Mouse (Mus musculus) intestine, postnatal 0 days (tissue): ENCODE measurements around the gene Senp5. TPM values are rescaled to one million over a fixed set of nuclear protein-coding genes. Genes with fewer than 3 reads are reported as not detected.

Experiments
- ATAC-seq: fragments of 200-750 bp; cut with Nextera tagmentation; 2 replicates; pipeline ENCODE4 v1.8.0; 2017; ENCODE audit warnings: mild to moderate bottlenecking, moderate TSS enrichment, moderate library complexity
- H3K27ac ChIP-seq: fragments of 300-500 bp; sonication (generic); 2 replicates; pipeline ENCODE4 v1.5.1; 2014; ENCODE audit warnings: mild to moderate bottlenecking, low read depth, low read length, moderate library complexity
- H3K27me3 ChIP-seq: fragments of 300-500 bp; sonication (generic); replicated peaks from 2 replicates; pipeline ENCODE4 v1.6.1; 2014; ENCODE audit warnings: low read length, mixed read lengths; ENCODE audit not compliant: control insufficient read depth, insufficient read depth
- H3K36me3 ChIP-seq: fragments of 300-500 bp; sonication (generic); 2 replicates; pipeline ENCODE4 v1.6.1; 2014; ENCODE audit warnings: mild to moderate bottlenecking, moderate library complexity; ENCODE audit not compliant: control insufficient read depth, insufficient read depth
- H3K4me1 ChIP-seq: fragments of 300-500 bp; sonication (generic); replicated peaks from 2 replicates; pipeline ENCODE4 v1.6.1; 2014; ENCODE audit warnings: antibody characterized with exemption, low read length, mixed read lengths; ENCODE audit not compliant: control insufficient read depth, insufficient read depth
- H3K4me2 ChIP-seq: fragments of 300-500 bp; sonication (generic); replicated peaks from 2 replicates; pipeline ENCODE4 v1.6.1; 2014; ENCODE audit warnings: low read depth, mild to moderate bottlenecking, moderate library complexity
- H3K4me3 ChIP-seq: fragments of 300-500 bp; sonication (generic); 2 replicates; pipeline ENCODE4 v1.5.1; 2014; ENCODE audit warnings: low read depth, low read length
- H3K9ac ChIP-seq: fragments of 300-500 bp; sonication (generic); 2 replicates; pipeline ENCODE4 v1.6.1; 2014; ENCODE audit warnings: mild to moderate bottlenecking, low read depth, low read length
- H3K9me3 ChIP-seq: fragments of 300-500 bp; sonication (generic); 2 replicates; pipeline ENCODE4 v1.6.1; 2016; ENCODE audit warnings: mixed run types; ENCODE audit not compliant: control insufficient read depth
- CTCF ChIP-seq: sonication (generic); IDR thresholded peaks from 2 replicates; pipeline ENCODE4 v1.5.1; 2016; ENCODE audit warnings: low read depth, mild to moderate bottlenecking, control low read depth, antibody characterized with exemption, moderate library complexity
- WGBS: fragments of 180-500 bp; shearing (Covaris S2); extraction: QIAGEN DNeasy Blood & Tissue Kit; methylation state at CpG from one replicate; pipeline ENCODE4 v1.1.7; 2014; 5-methylcytosine and 5-hydroxymethylcytosine counted together
- polyA plus RNA-seq: library from polyadenylated mRNA; unstranded; fragments of >200 nt; fragmentation: Nextera tagmentation; extraction: Ambion mirVana; gene quantifications from 2 replicates; pipeline ENCODE4 v1.2.1, GENCODE M21; 2015

Senp5 gene
- polyA plus RNA-seq, 1 experiment from 2014 or later, result 5.0 TPM

- H3K4me1 ChIP-seq, result 0 out of 2 replicates have a peak, but pooled peaks cover 4% of the 10 kb centered on the region
- no peak overlapping the region for H3K4me3 ChIP-seq
- 45% methylated on average over 10 of the region's 10 CpGs for WGBS
- ATAC-seq, result no peak
- H3K36me3 ChIP-seq, result peaks cover 5% of the 10 kb centered on the region; the same call in 1 of the 2 replicates
- no peak overlapping the region for H3K27ac ChIP-seq
- no peaks in the 10 kb centered on the region for H3K9me3 ChIP-seq
- no peak overlapping the region for H3K9ac ChIP-seq
- no peak for TF ChIP-seq CTCF
- no peak overlapping the region for H3K4me2 ChIP-seq
- H3K27me3 ChIP-seq, result no peaks in the 10 kb centered on the region
These were observed 5.6 kb upstream of the Senp5 start for GRCm38 (mm10) chr16:32008529-32009293.

GRCm38 (mm10) chr16:32004731-32005130, 1.6 kb upstream of the Senp5 start:
- Histone ChIP-seq H3K27ac (no peak overlapping the region), H3K4me2 (no peak overlapping the region), H3K4me1 (peaks cover 8% of the 10 kb centered on the region), H3K27me3 (no peaks in the 10 kb centered on the region), H3K4me3 (no peak overlapping the region), H3K36me3 (no peaks in the 10 kb centered on the region; the same call in 1 of the 2 replicates), H3K9me3 (no peaks in the 10 kb centered on the region), H3K9ac (no peak overlapping the region)
- TF ChIP-seq CTCF, result no peak
- WGBS, result 92% methylated on average over 3 of the region's 3 CpGs
- no peak for ATAC-seq

- no peak for TF ChIP-seq CTCF
- Histone ChIP-seq H3K27me3 (no peaks in the 10 kb centered on the region), H3K4me2 (no peak overlapping the region), H3K27ac (no peak overlapping the region), H3K4me1 (0 out of 2 replicates have a peak, but pooled peaks cover 3% of the 10 kb centered on the region), H3K4me3 (no peak overlapping the region), H3K9me3 (no peaks in the 10 kb centered on the region), H3K36me3 (0 out of 2 replicates have a peak, but pooled peaks cover 6% of the 10 kb centered on the region), H3K9ac (no peak overlapping the region)
- 75% methylated on average over 5 of the region's 5 CpGs for WGBS
- ATAC-seq, result no peak
These were observed 6.7 kb downstream of the Senp5 start for GRCm38 (mm10) chr16:31996371-31996770.

- Histone ChIP-seq H3K27me3 (no peaks in the 10 kb centered on the region), H3K9me3 (no peaks in the 10 kb centered on the region), H3K36me3 (peaks cover 20% of the 10 kb centered on the region), H3K4me2 (no peak overlapping the region), H3K27ac (no peak overlapping the region), H3K4me1 (0 out of 2 replicates have a peak, but pooled peaks cover 2% of the 10 kb centered on the region), H3K4me3 (no peak overlapping the region), H3K9ac (no peak overlapping the region)
- no peak for ATAC-seq
- no peak for TF ChIP-seq CTCF
These were observed 9.1 kb downstream of the Senp5 start for GRCm38 (mm10) chr16:31993946-31994345.

- Histone ChIP-seq H3K4me1 (no peaks in the 10 kb centered on the region), H3K9ac (no peak overlapping the region), H3K27ac (no peak overlapping the region; the same call in 1 of the 2 replicates), H3K9me3 (no peaks in the 10 kb centered on the region), H3K27me3 (no peaks in the 10 kb centered on the region), H3K4me2 (no peak overlapping the region), H3K4me3 (no peak overlapping the region), H3K36me3 (peaks cover 27% of the 10 kb centered on the region)
- ATAC-seq, result no peak
- TF ChIP-seq CTCF, result no peak
- 93% methylated on average over 4 of the region's 4 CpGs for WGBS
These were observed 9.9 kb downstream of the Senp5 start for GRCm38 (mm10) chr16:31993195-31993594.

- H3K27ac ChIP-seq, result no peak overlapping the region
- no peak overlapping the region for H3K9ac ChIP-seq
- ATAC-seq, result no peak
- H3K27me3 ChIP-seq, result no peaks in the 10 kb centered on the region
- WGBS, result 51% methylated on average over 1 of the region's 1 CpGs
- H3K4me2 ChIP-seq, result no peak overlapping the region
- no peaks in the 10 kb centered on the region for H3K9me3 ChIP-seq
- peaks cover 33% of the 10 kb centered on the region for H3K36me3 ChIP-seq
- peak; percentile 35 for TF ChIP-seq CTCF
- no peaks in the 10 kb centered on the region for H3K4me1 ChIP-seq
- H3K4me3 ChIP-seq, result no peak overlapping the region
These were observed 11.0 kb downstream of the Senp5 start for GRCm38 (mm10) chr16:31992039-31992438.
